Mouse (Mus musculus) layer of hippocampus, adult 18-20 months (tissue): ENCODE measurements around the gene Scube1. TPM values are rescaled to one million over a fixed set of nuclear protein-coding genes. Genes with fewer than 3 reads are reported as not detected.

ENCODE experiments used
- DNase-seq, 2 experiments: peaks; one replicate each; pipeline ENCODE4 v3.0.0; 2022; ENCODE audit warnings: low spot score in 2 of 2
- total RNA-seq, 2 experiments: library from RNA; stranded (reverse); gene quantifications; 2 replicates each; pipeline ENCODE4 v1.2.3; 2021

Gene Scube1
- total RNA-seq, 2 experiments from 2014 or later, result 15.9 to 18.4 TPM

GRCm38 (mm10) chr15:83666418-83666817, 58.4 kb downstream of the Scube1 start:
- DNase-seq, result no peak

GRCm38 (mm10) chr15:83665993-83666392, 58.8 kb downstream of the Scube1 start:
- DNase-seq, result no peak

GRCm38 (mm10) chr15:83664722-83665121, 60.1 kb downstream of the Scube1 start:
- peak; percentile 12 to 31 for DNase-seq

GRCm38 (mm10) chr15:83663066-83663465, 61.8 kb downstream of the Scube1 start:
- DNase-seq, result no peak

- no peak for DNase-seq
Measured at GRCm38 (mm10) chr15:83662106-83662505, 62.7 kb downstream of the Scube1 start.

GRCm38 (mm10) chr15:83642518-83642917, 82.3 kb downstream of the Scube1 start:
- no peak for DNase-seq

- no peak for DNase-seq
Measured at GRCm38 (mm10) chr15:83640208-83640607, 84.6 kb downstream of the Scube1 start.

GRCm38 (mm10) chr15:83639160-83639559, 85.7 kb downstream of the Scube1 start:
- no peak for DNase-seq

GRCm38 (mm10) chr15:83638196-83638899, 86.5 kb downstream of the Scube1 start:
- no peak for DNase-seq

- DNase-seq, result peak in 1 of 2 experiments; percentile 12
Measured at GRCm38 (mm10) chr15:83636759-83637158, 88.1 kb downstream of the Scube1 start.

GRCm38 (mm10) chr15:83635251-83635650, 89.6 kb downstream of the Scube1 start:
- DNase-seq, result no peak

- peak in 1 of 2 experiments; percentile 30 for DNase-seq
Measured at GRCm38 (mm10) chr15:83634076-83634475, 90.7 kb downstream of the Scube1 start.

GRCm38 (mm10) chr15:83631071-83631470, 93.8 kb downstream of the Scube1 start:
- no peak for DNase-seq

GRCm38 (mm10) chr15:83629716-83630115, 95.1 kb downstream of the Scube1 start:
- DNase-seq, result no peak

- no peak for DNase-seq
Measured at GRCm38 (mm10) chr15:83626142-83626645, 98.6 kb downstream of the Scube1 start.

- peak; percentile 63 to 85 for DNase-seq
Measured at GRCm38 (mm10) chr15:83615245-83615644, 109.6 kb downstream of the Scube1 start.

- DNase-seq, result peak in 1 of 2 experiments; percentile 70
Measured at GRCm38 (mm10) chr15:83607115-83607802, 117.6 kb downstream of the Scube1 start.

- DNase-seq, result no peak
Measured at GRCm38 (mm10) chr15:83606700-83607099, 118.1 kb downstream of the Scube1 start.

GRCm38 (mm10) chr15:83606216-83606615, 118.6 kb downstream of the Scube1 start:
- DNase-seq, result no peak

GRCm38 (mm10) chr15:83603426-83603825, 121.4 kb downstream of the Scube1 start:
- no peak for DNase-seq

- no peak for DNase-seq
Measured at GRCm38 (mm10) chr15:83603046-83603396, 121.8 kb downstream of the Scube1 start.

GRCm38 (mm10) chr15:83602372-83603045, 122.3 kb downstream of the Scube1 start:
- DNase-seq, result no peak
